Mouse (Mus musculus): ENCODE measurements around the gene Dis3l2. TPM values are rescaled to one million over a fixed set of nuclear protein-coding genes. Genes with fewer than 3 reads are reported as not detected.

Gene Dis3l2
- polyA plus RNA-seq (2016; fragmentation: Nextera tagmentation; extraction: Ambion mirVana): 34.1 and 35.0 TPM in 2 replicates

DNA sequence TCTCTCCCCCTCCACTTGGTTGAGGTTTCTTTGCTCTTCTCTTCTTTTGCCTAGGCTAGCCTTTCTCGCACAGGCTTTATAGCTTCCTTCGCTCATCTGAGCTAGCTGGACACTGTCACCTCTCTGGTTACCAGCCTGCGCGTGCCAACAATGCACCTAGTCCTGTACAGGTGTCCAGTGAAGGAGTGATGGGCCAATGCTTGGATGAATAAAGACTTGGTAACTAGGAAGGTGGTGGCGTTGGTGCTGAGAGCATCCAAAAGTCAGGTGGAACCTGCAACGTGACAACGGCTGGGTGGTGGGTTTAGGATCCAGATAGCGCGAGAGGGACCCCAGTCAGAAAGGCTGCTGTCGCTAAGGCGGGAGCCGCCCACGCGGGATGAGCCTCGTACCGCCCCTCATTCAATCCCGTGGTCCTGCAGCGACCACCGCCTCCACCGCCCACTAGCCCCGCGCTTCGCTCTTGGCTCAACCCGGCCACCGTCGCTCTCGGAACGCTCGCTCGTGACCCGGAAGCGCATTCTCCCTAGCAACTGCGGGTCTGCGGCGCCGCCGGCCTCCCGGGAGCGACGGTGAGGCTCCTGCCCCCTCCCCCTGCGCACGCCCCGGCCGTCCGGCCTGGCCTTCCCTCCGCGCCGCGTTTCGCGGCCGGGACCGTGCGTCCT is at the start of gene Dis3l2:
Dis3l2 (plus strand) TSS at position 509 of the 665 bp plus-strand sequence.
- peak within 1 kb of the TSS; percentile 96 for H3K27ac ChIP-seq
- WGBS: 2% methylated on average over 54 of the region's 54 CpGs
- peaks cover 23% of the 10 kb centered on the region for H3K4me1 ChIP-seq

GRCm38 (mm10) chr1:86657071-86657470 is 46.5 kb upstream of the Dis3l2 start:
- H3K27ac ChIP-seq: no peak overlapping the region
- no peak overlapping the region for H3K4me3 ChIP-seq
- WGBS: 87% methylated on average over 5 of the region's 5 CpGs
- no peaks in the 10 kb centered on the region for H3K36me3 ChIP-seq (replicated peaks)
- peaks cover 5% of the 10 kb centered on the region; the same call in 1 of the 2 replicates for H3K4me1 ChIP-seq
- DNase-seq (ENCODE audit: extremely low spot score, low spot score): no peak
- no peaks in the 10 kb centered on the region for H3K9me3 ChIP-seq
- H3K27me3 ChIP-seq (ENCODE audit: poor library complexity, severe bottlenecking): no peaks in the 10 kb centered on the region

More for the DNA sequence above, at the start of gene Dis3l2:
- Histone ChIP-seq H3K36me3 (replicated peaks) (no peaks in the 10 kb centered on the region), H3K27me3 (ENCODE audit: poor library complexity, severe bottlenecking) (no peaks in the 10 kb centered on the region), H3K9me3 (no peaks in the 10 kb centered on the region), H3K4me3 (peak within 1 kb of the TSS; percentile 96)
- DNase-seq (ENCODE audit: extremely low spot score, low spot score): peak; percentile 90

GRCm38 (mm10) chr1:86665091-86665490 is 38.5 kb upstream of the Dis3l2 start:
- DNase-seq (ENCODE audit: extremely low spot score, low spot score): no peak
- H3K36me3 ChIP-seq (replicated peaks): no peaks in the 10 kb centered on the region
- no peak overlapping the region for H3K27ac ChIP-seq
- peaks cover 6% of the 10 kb centered on the region for H3K4me1 ChIP-seq
- 74% methylated on average over 2 of the region's 2 CpGs for WGBS
- no peak overlapping the region for H3K4me3 ChIP-seq
- H3K27me3 ChIP-seq (ENCODE audit: poor library complexity, severe bottlenecking): peaks cover 34% of the 10 kb centered on the region
- H3K9me3 ChIP-seq: no peaks in the 10 kb centered on the region

- Histone ChIP-seq H3K36me3 (replicated peaks) (no peaks in the 10 kb centered on the region), H3K27me3 (ENCODE audit: poor library complexity, severe bottlenecking) (peaks cover 74% of the 10 kb centered on the region), H3K4me3 (peak overlapping the region; percentile 62), H3K9me3 (no peaks in the 10 kb centered on the region), H3K27ac (peak overlapping the region; percentile 79), H3K4me1 (peaks cover 17% of the 10 kb centered on the region)
- peak; percentile 74 for DNase-seq (ENCODE audit: extremely low spot score, low spot score)
- 1% methylated on average over 44 of the region's 44 CpGs for WGBS
Measured at GRCm38 (mm10) chr1:86669552-86670273, 33.9 kb upstream of the Dis3l2 start.

DNA sequence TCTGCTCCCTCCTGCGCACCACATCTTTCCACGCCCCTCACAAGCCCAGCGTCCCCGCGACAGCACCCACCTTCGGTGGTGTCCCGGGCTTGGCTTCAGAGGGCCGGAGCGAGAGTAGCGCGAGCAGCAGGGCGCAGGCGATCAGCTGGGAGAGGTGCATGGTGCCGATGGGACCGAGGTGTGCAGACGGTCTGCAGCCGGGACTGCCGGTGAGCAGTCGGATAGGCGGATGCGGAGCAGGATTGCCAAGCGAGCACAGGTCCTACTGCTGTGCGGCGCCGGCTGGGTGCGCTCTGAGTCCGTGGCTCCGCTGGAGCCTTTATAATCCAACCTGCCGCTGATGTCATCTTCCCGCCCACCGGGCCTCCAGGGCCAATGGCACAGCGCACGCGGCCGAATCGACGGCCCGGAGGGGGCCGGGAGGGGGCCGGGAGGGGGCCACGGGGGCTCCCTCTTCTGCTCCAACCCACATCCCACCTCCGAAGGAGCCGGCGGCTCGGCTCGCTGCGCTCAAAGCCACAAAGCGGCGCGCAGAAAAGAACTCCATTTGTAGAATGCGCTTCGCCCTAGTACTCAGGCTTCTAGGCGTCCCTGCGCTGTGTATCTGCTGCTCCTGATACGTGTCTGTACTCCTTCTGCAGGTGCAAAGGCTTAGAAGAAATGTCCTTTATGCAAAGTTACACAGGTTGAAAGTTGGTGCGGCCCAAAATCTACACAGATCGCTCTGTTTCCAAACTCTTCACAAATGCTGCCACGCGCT is 33.1 kb upstream of the Dis3l2 start, which contains the start of gene Nppc:
Nppc (minus strand) TSS at position 293 of the 760 bp plus-strand sequence.
- peak; percentile 76 for DNase-seq (ENCODE audit: extremely low spot score, low spot score)
- WGBS: 4% methylated on average over 59 of the region's 59 CpGs
- Histone ChIP-seq H3K36me3 (replicated peaks) (no peaks in the 10 kb centered on the region), H3K27ac (peak within 1 kb of the TSS; percentile 79), H3K4me3 (peak within 1 kb of the TSS; percentile 62), H3K9me3 (no peaks in the 10 kb centered on the region), H3K4me1 (peaks cover 17% of the 10 kb centered on the region), H3K27me3 (ENCODE audit: poor library complexity, severe bottlenecking) (peaks cover 74% of the 10 kb centered on the region)

DNA sequence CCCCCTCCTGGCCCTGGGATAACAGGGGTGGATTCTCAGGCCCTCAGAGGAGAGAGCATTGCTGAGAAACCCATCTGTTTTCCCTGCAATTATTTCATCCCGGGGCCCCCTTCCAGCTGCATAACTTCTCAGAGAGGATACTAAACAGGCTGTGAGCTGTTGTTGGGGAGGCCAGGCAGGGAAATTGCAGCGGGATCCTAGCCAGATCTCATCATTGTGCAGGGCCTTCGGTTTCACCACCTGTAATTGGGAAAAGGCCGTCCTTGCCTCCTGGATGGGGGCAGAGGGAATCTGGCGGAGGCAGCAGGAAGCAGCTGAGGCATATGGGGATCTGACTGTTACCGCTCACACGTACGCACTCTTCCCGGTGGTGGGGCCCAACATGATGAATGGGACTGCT is 29.2 kb upstream of the Dis3l2 start:
- Histone ChIP-seq H3K9me3 (no peaks in the 10 kb centered on the region), H3K27ac (no peak overlapping the region), H3K36me3 (replicated peaks) (no peaks in the 10 kb centered on the region), H3K4me1 (peaks cover 17% of the 10 kb centered on the region), H3K4me3 (no peak overlapping the region), H3K27me3 (ENCODE audit: poor library complexity, severe bottlenecking) (peaks cover 47% of the 10 kb centered on the region)
- DNase-seq (ENCODE audit: extremely low spot score, low spot score): no peak
- 83% methylated on average over 9 of the region's 9 CpGs for WGBS

DNA sequence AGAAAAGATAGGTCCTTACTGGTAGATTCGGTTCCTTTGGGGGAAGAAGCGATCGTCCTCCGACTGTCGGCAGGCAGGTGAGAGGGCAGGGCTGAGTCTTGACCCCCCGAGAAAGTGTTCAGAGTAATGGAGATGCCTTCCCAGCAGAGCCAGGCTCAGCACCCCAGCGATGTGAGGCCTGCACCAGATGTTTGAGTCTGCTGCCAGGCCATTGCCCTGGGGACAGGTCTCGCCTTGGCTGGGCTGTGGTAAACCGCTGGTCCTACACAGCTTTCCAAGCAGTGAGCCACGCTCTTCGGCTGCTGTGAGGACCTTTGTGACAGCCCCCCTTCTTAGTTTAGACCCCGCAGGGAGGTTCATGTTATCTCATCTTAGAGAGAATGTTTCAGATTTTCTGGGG is 28.5 kb upstream of the Dis3l2 start:
- Histone ChIP-seq H3K27me3 (ENCODE audit: poor library complexity, severe bottlenecking) (peaks cover 39% of the 10 kb centered on the region), H3K4me1 (peaks cover 10% of the 10 kb centered on the region), H3K4me3 (no peak overlapping the region), H3K36me3 (replicated peaks) (no peaks in the 10 kb centered on the region), H3K9me3 (no peaks in the 10 kb centered on the region), H3K27ac (no peak overlapping the region)
- no peak for DNase-seq (ENCODE audit: extremely low spot score, low spot score)
- 92% methylated on average over 12 of the region's 12 CpGs for WGBS

DNA sequence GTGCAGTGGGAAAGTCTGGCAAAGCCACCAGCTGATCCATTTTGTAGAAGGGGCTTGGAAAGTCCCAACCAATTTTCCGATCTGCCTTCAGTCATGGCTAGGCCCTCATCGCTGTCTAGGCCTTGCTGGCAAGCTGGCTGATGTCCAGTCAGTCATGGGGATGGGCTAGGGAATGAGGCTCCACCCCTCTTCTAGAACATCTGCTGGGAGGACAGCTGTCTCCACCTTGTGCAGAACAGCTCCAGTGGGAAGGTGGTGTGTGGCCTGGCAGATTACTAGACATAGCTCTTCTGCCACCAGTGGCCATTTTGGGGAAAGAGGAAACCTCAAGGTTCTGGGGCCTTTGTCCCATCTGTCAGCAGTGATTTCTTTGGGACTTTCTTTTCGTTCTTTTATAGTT is 26.0 kb upstream of the Dis3l2 start:
- DNase-seq (ENCODE audit: extremely low spot score, low spot score): no peak
- no peaks in the 10 kb centered on the region for H3K9me3 ChIP-seq
- WGBS: 90% methylated on average over 3 of the region's 3 CpGs
- peaks cover 14% of the 10 kb centered on the region for H3K27me3 ChIP-seq (ENCODE audit: poor library complexity, severe bottlenecking)
- H3K4me1 ChIP-seq: peaks cover 4% of the 10 kb centered on the region
- no peak overlapping the region for H3K4me3 ChIP-seq
- H3K27ac ChIP-seq: no peak overlapping the region
- H3K36me3 ChIP-seq (replicated peaks): no peaks in the 10 kb centered on the region

- H3K27me3 ChIP-seq (ENCODE audit: poor library complexity, severe bottlenecking): peaks cover 9% of the 10 kb centered on the region; the same call in 1 of the 2 replicates
- no peak for DNase-seq (ENCODE audit: extremely low spot score, low spot score)
- no peak overlapping the region for H3K27ac ChIP-seq
- H3K9me3 ChIP-seq: no peaks in the 10 kb centered on the region
- 83% methylated on average over 10 of the region's 10 CpGs for WGBS
- H3K4me3 ChIP-seq: no peak overlapping the region
- H3K4me1 ChIP-seq: peaks cover 4% of the 10 kb centered on the region
- H3K36me3 ChIP-seq (replicated peaks): no peaks in the 10 kb centered on the region
Measured at GRCm38 (mm10) chr1:86678667-86679066, 24.9 kb upstream of the Dis3l2 start.

GRCm38 (mm10) chr1:86687236-86687635 is 16.4 kb upstream of the Dis3l2 start:
- Histone ChIP-seq H3K4me3 (no peak overlapping the region), H3K4me1 (no peaks in the 10 kb centered on the region), H3K27ac (no peak overlapping the region), H3K27me3 (ENCODE audit: poor library complexity, severe bottlenecking) (no peaks in the 10 kb centered on the region), H3K9me3 (no peaks in the 10 kb centered on the region), H3K36me3 (replicated peaks) (no peaks in the 10 kb centered on the region)
- 92% methylated on average over 4 of the region's 4 CpGs for WGBS
- no peak for DNase-seq (ENCODE audit: extremely low spot score, low spot score)

DNA sequence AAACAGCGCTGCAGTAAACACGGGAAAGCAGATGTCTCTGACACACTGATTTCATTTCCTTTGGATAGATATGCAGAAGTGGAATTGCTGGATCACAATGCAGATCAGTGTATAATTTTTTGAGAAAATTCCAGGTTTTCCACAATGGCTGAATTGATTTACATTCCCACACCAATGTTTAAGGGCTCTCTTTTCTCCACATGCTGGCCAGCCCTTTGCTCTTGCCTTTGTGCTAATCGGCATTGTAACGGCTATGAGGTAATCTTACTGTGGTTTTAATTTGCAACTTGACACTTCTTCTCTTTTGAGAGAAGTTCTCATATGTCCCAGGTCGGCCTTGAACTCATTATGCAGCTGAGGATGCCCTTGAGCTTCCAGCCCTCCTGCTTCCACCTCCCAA is 12.6 kb upstream of the Dis3l2 start:
- no peak overlapping the region for H3K4me3 ChIP-seq
- H3K27ac ChIP-seq: no peak overlapping the region
- WGBS: 72% methylated on average over 5 of the region's 5 CpGs
- no peaks in the 10 kb centered on the region for H3K9me3 ChIP-seq
- no peaks in the 10 kb centered on the region for H3K27me3 ChIP-seq (ENCODE audit: poor library complexity, severe bottlenecking)
- no peak for DNase-seq (ENCODE audit: extremely low spot score, low spot score)
- no peaks in the 10 kb centered on the region for H3K36me3 ChIP-seq (replicated peaks)
- H3K4me1 ChIP-seq: no peaks in the 10 kb centered on the region

DNA sequence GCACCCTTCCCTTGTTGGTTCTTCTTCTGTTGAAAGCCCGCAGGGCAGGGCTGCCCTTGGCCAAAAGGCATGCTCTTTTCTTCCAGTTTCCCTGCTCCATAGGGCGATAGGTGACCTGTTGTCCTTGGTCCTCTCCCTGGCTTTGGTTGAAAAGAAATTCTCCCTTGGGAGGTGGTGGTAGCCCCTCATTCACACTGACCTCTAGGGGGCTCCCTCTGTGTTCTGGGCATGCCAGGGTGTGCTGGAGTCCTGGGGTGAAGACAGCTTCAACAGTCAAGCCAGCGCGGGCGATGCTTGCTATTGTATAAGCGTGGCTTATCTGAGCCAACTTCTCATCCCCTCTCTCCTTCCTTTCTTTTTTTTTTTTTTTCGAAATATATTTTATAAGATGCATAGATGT is 6.7 kb upstream of the Dis3l2 start:
- H3K27ac ChIP-seq: no peak overlapping the region
- no peaks in the 10 kb centered on the region for H3K36me3 ChIP-seq (replicated peaks)
- no peak for DNase-seq (ENCODE audit: extremely low spot score, low spot score)
- H3K4me3 ChIP-seq: no peak overlapping the region
- no peaks in the 10 kb centered on the region for H3K27me3 ChIP-seq (ENCODE audit: poor library complexity, severe bottlenecking)
- 51% methylated on average over 7 of the region's 7 CpGs for WGBS
- no peaks in the 10 kb centered on the region for H3K9me3 ChIP-seq
- no peaks in the 10 kb centered on the region for H3K4me1 ChIP-seq

All from forebrain, embryonic 10.5 days (tissue).